Mouse (Mus musculus) frontal cortex, postnatal 14 days (tissue): Measurements from ENCODE around the gene Acat2.
"Not testable (repeated sequence)": the region's sequence is repeated elsewhere in the genome, so short reads cannot be mapped to it uniquely, and the experiment has no call there.

Source experiments
- DNase-seq, 2 experiments: peaks; one replicate each; pipeline ENCODE4 v3.0.0; 2022; ENCODE audit warnings: low spot score in 2 of 2

Gene Acat2

GRCm38 (mm10) chr17:12959377-12959776, 1.2 kb downstream of the Acat2 start:
- DNase-seq: not testable (repeated sequence)

- DNase-seq: no peak
Measured at GRCm38 (mm10) chr17:12956664-12957063, 3.9 kb downstream of the Acat2 start.

- DNase-seq: no peak
Measured at GRCm38 (mm10) chr17:12949669-12950068, 10.9 kb downstream of the Acat2 start.

GRCm38 (mm10) chr17:12942459-12943162, 17.9 kb downstream of the Acat2 start:
- no peak for DNase-seq

GRCm38 (mm10) chr17:12941543-12942260, 18.8 kb downstream of the Acat2 start:
- DNase-seq: no peak

- DNase-seq: no peak
Measured at GRCm38 (mm10) chr17:12940151-12940805, 20.3 kb downstream of the Acat2 start, which contains the start of gene Acat3. Gene Acat3, minus strand, starts transcription at chr17:12940600.

- DNase-seq: not testable (repeated sequence)
Measured at GRCm38 (mm10) chr17:12939377-12940148, 21.0 kb downstream of the Acat2 start.

- DNase-seq: no peak
Measured at GRCm38 (mm10) chr17:12938077-12938476, 22.5 kb downstream of the Acat2 start.

GRCm38 (mm10) chr17:12937412-12937970, 23.1 kb downstream of the Acat2 start:
- no peak for DNase-seq

GRCm38 (mm10) chr17:12935719-12936118, 24.8 kb downstream of the Acat2 start:
- no peak for DNase-seq

- not testable (repeated sequence) for DNase-seq
Measured at GRCm38 (mm10) chr17:12931576-12931975, 29.0 kb downstream of the Acat2 start.

- no peak for DNase-seq
Measured at GRCm38 (mm10) chr17:12925703-12926180, 34.8 kb downstream of the Acat2 start.

GRCm38 (mm10) chr17:12925001-12925400, 35.5 kb downstream of the Acat2 start:
- no peak for DNase-seq

- DNase-seq: no peak
Measured at GRCm38 (mm10) chr17:12921073-12921472, 39.5 kb downstream of the Acat2 start.

- DNase-seq: no peak
Measured at GRCm38 (mm10) chr17:12916588-12917380, 43.8 kb downstream of the Acat2 start.

- peak; percentile 98 to 99 for DNase-seq
Measured at GRCm38 (mm10) chr17:12915881-12916583, 44.5 kb downstream of the Acat2 start, which contains the start of gene Mrpl18. Gene Mrpl18, minus strand, starts transcription at chr17:12916345.

- no peak for DNase-seq
Measured at GRCm38 (mm10) chr17:12915488-12915880, 45.1 kb downstream of the Acat2 start, which contains the start of gene Tcp1. Gene Tcp1, plus strand, starts transcription at chr17:12915701.

- DNase-seq: no peak
Measured at GRCm38 (mm10) chr17:12910391-12910790, 50.2 kb downstream of the Acat2 start.

- DNase-seq: no peak
Measured at GRCm38 (mm10) chr17:12909361-12910280, 50.9 kb downstream of the Acat2 start, which contains the start of gene Pnldc1. Gene Pnldc1, minus strand, starts transcription at chr17:12910230.
